Mouse (Mus musculus) erythroblast, embryonic 14.5 days (primary cell): ENCODE data around the gene Dffa.

Experiments
- GATA1 ChIP-seq: IDR thresholded peaks from 2 replicates; pipeline ENCODE4 v1.6.1; 2012; ENCODE audit warnings: low read length, inconsistent platforms, mixed read lengths
- TAL1 ChIP-seq: IDR thresholded peaks from 3 replicates; pipeline ENCODE4 v1.6.1; 2012; ENCODE audit warnings: low read length, inconsistent platforms, mixed read lengths

- TF ChIP-seq GATA1 (no peak), TAL1 (no peak)
Observed at GRCm38 (mm10) chr4:149085381-149085780, 18.6 kb upstream of the Dffa start.
